Mouse (Mus musculus): ENCODE data around the gene Sh2b3. TPM values are rescaled to one million over a fixed set of nuclear protein-coding genes. Genes with fewer than 3 reads are reported as not detected.

The Sh2b3 gene
- 10.2 and 11.0 TPM in 2 replicates for polyA plus RNA-seq (2014; fragmentation: Nextera tagmentation; extraction: Ambion mirVana)

DNA sequence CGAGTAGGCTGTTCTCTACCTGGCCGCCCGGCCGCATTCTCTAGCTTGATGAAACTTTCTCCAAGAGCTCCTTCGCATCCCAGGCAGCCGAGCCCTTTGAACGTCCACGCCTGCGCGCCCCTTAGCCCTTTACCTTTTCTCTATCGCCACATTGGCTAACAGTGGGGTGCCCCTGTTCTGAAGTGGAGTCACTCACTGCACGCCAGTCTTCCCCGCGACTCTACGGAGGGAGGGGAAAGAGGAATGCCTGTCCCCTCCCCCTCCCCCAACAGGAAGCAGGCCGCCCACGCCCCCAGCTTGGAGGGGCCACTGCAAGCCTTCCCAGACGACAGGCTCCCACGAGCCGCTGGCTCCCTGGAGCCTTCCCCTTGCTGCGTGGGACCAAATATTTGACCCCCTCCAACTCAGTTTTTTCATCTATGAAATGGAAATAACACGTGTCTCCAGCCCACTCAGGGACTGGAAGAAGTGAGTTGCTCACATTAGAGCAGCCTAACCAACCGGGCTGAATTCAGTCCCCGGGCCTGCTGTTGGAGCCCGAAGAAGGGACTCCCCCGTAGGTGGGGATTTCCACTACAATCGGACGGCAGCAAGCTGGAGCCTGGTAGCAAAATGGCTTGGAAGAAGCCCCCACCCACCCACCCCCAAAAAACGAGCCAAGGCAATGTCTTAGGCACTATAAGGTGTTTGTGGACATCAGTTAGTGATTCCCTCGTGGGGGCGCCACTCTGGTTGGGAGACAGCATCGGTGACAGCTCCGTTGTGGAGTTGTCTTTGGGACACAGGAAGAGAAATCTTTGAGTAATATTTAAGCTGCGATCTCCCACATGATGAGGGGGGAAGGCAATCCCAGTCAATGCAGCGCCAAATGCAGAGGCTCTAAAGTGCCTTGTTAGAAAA lies at the start of gene Sh2b3:
Gene Sh2b3, minus strand, starts transcription at position 206 of the 900 bp plus-strand sequence.
- H3K4me1 ChIP-seq (ENCODE audit: control insufficient read depth, insufficient read depth, low read length): peaks cover 35% of the 10 kb centered on the region
- H3K9ac ChIP-seq (ENCODE audit: low read length): peak within 1 kb of the TSS; percentile 64
- H3K4me3 ChIP-seq (ENCODE audit: low read depth, low read length): peak within 1 kb of the TSS; percentile 74
- peaks cover 11% of the 10 kb centered on the region; the same call in 1 of the 2 replicates for H3K27me3 ChIP-seq (ENCODE audit: control insufficient read depth, insufficient read depth, low read length)
- H3K36me3 ChIP-seq (ENCODE audit: control insufficient read depth, insufficient read depth, low read length): no peaks in the 10 kb centered on the region
- ATAC-seq (ENCODE audit: insufficient number of reproducible peaks, low FRiP score, low TSS enrichment, low read depth) (peak; percentile 4; the same call in 1 of the 2 replicates), DNase-seq (ENCODE audit: low spot score) (no peak)
- H3K4me2 ChIP-seq (ENCODE audit: low read depth, severe bottlenecking): peak within 1 kb of the TSS; percentile 97
- under 1% methylated on average over 35 of the region's 35 CpGs for WGBS
- H3K27ac ChIP-seq (replicated peaks; ENCODE audit: low read depth, low read length): peak within 1 kb of the TSS; percentile 23; the same call in 1 of the 2 replicates
- H3K9me3 ChIP-seq (ENCODE audit: control insufficient read depth, low read length): no peaks in the 10 kb centered on the region

DNA sequence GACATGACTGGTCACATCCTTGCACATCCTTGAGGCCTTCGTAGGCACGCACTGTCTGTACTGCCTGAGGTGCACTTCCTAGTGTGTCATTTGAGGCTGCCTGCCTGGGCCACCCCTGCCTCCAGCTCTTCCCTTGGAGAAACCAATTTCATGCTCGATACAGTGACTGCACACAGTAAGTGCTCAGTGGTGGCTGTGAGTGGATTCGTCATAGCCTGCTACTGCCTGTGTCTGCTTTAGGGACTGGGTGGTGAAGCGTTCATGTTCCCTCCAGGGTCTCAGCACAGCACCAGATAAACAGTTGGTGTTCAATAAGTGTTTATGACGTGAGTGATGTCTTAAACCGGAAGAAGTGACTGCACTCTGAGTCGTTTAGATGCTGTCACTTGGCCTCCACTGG lies 45.9 kb upstream of the Sh2b3 start:
- 67% methylated on average over 8 of the region's 8 CpGs for WGBS
- ATAC-seq (ENCODE audit: insufficient number of reproducible peaks, low FRiP score, low TSS enrichment, low read depth): no peak

GRCm38 (mm10) chr5:121879211-121879610 lies 41.8 kb upstream of the Sh2b3 start:
- Histone ChIP-seq H3K4me3 (ENCODE audit: low read depth, low read length) (no peak overlapping the region), H3K27ac (replicated peaks; ENCODE audit: low read depth, low read length) (no peak overlapping the region), H3K36me3 (ENCODE audit: control insufficient read depth, insufficient read depth, low read length) (no peaks in the 10 kb centered on the region), H3K9ac (ENCODE audit: low read length) (no peak overlapping the region), H3K27me3 (ENCODE audit: control insufficient read depth, insufficient read depth, low read length) (no peaks in the 10 kb centered on the region), H3K9me3 (ENCODE audit: control insufficient read depth, low read length) (no peaks in the 10 kb centered on the region), H3K4me1 (ENCODE audit: control insufficient read depth, insufficient read depth, low read length) (no peaks in the 10 kb centered on the region), H3K4me2 (ENCODE audit: low read depth, severe bottlenecking) (no peak overlapping the region)
- 64% methylated on average over 6 of the region's 6 CpGs for whole genome bisulfite sequencing
- no peak for ATAC-seq (ENCODE audit: insufficient number of reproducible peaks, low FRiP score, low TSS enrichment, low read depth)
- DNase-seq (ENCODE audit: low spot score): peak; percentile 60

More for the DNA sequence above, 45.9 kb upstream of the Sh2b3 start:
- Histone ChIP-seq H3K4me1 (ENCODE audit: control insufficient read depth, insufficient read depth, low read length) (no peaks in the 10 kb centered on the region), H3K9me3 (ENCODE audit: control insufficient read depth, low read length) (no peaks in the 10 kb centered on the region; the same call in 1 of the 2 replicates), H3K27ac (replicated peaks; ENCODE audit: low read depth, low read length) (no peak overlapping the region), H3K4me2 (ENCODE audit: low read depth, severe bottlenecking) (no peak overlapping the region), H3K9ac (ENCODE audit: low read length) (no peak overlapping the region), H3K4me3 (ENCODE audit: low read depth, low read length) (no peak overlapping the region), H3K27me3 (ENCODE audit: control insufficient read depth, insufficient read depth, low read length) (no peaks in the 10 kb centered on the region), H3K36me3 (ENCODE audit: control insufficient read depth, insufficient read depth, low read length) (no peaks in the 10 kb centered on the region)
- no peak for DNase-seq (ENCODE audit: low spot score)

GRCm38 (mm10) chr5:121878703-121879102 lies 41.3 kb upstream of the Sh2b3 start:
- H3K4me2 ChIP-seq (ENCODE audit: low read depth, severe bottlenecking): no peak overlapping the region
- H3K9me3 ChIP-seq (ENCODE audit: control insufficient read depth, low read length): no peaks in the 10 kb centered on the region
- 87% methylated on average over 17 of the region's 17 CpGs for WGBS
- H3K36me3 ChIP-seq (ENCODE audit: control insufficient read depth, insufficient read depth, low read length): no peaks in the 10 kb centered on the region
- no peak for DNase-seq (ENCODE audit: low spot score)
- H3K9ac ChIP-seq (ENCODE audit: low read length): no peak overlapping the region
- no peaks in the 10 kb centered on the region for H3K4me1 ChIP-seq (ENCODE audit: control insufficient read depth, insufficient read depth, low read length)
- H3K27ac ChIP-seq (replicated peaks; ENCODE audit: low read depth, low read length): no peak overlapping the region
- no peak overlapping the region for H3K4me3 ChIP-seq (ENCODE audit: low read depth, low read length)
- ATAC-seq (ENCODE audit: insufficient number of reproducible peaks, low FRiP score, low TSS enrichment, low read depth): no peak
- H3K27me3 ChIP-seq (ENCODE audit: control insufficient read depth, insufficient read depth, low read length): no peaks in the 10 kb centered on the region

DNA sequence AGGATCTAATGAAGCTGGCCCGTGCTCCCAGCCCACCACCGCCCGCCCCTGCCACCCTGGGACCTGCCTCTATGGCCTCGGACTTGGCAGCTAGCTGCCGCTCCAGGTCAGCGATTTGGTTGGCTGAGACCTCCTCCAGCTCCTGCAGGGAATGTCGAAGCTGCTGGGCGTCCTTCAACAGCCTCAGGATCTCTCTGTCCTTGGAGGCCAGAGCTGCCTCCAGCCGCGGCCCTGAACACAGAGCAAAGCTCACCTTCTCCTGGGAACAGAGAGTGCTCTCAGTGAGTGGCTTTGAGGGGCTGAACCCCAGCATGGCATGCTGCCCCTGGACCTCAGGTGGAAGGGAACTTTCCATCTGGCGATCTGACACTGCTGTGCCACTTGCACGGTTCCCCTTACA lies 39.5 kb upstream of the Sh2b3 start:
- no peaks in the 10 kb centered on the region for H3K36me3 ChIP-seq (ENCODE audit: control insufficient read depth, insufficient read depth, low read length)
- H3K27me3 ChIP-seq (ENCODE audit: control insufficient read depth, insufficient read depth, low read length): no peaks in the 10 kb centered on the region
- no peak overlapping the region for H3K4me3 ChIP-seq (ENCODE audit: low read depth, low read length)
- no peak overlapping the region for H3K4me2 ChIP-seq (ENCODE audit: low read depth, severe bottlenecking)
- no peaks in the 10 kb centered on the region for H3K4me1 ChIP-seq (ENCODE audit: control insufficient read depth, insufficient read depth, low read length)
- no peak overlapping the region for H3K27ac ChIP-seq (replicated peaks; ENCODE audit: low read depth, low read length)
- WGBS: 84% methylated on average over 12 of the region's 12 CpGs
- ATAC-seq (ENCODE audit: insufficient number of reproducible peaks, low FRiP score, low TSS enrichment, low read depth) (no peak), DNase-seq (ENCODE audit: low spot score) (no peak)
- no peaks in the 10 kb centered on the region for H3K9me3 ChIP-seq (ENCODE audit: control insufficient read depth, low read length)
- H3K9ac ChIP-seq (ENCODE audit: low read length): no peak overlapping the region

- Histone ChIP-seq H3K27me3 (ENCODE audit: control insufficient read depth, insufficient read depth, low read length) (no peaks in the 10 kb centered on the region), H3K4me1 (ENCODE audit: control insufficient read depth, insufficient read depth, low read length) (no peaks in the 10 kb centered on the region), H3K9me3 (ENCODE audit: control insufficient read depth, low read length) (no peaks in the 10 kb centered on the region), H3K4me3 (ENCODE audit: low read depth, low read length) (no peak overlapping the region), H3K27ac (replicated peaks; ENCODE audit: low read depth, low read length) (no peak overlapping the region), H3K4me2 (ENCODE audit: low read depth, severe bottlenecking) (no peak overlapping the region), H3K9ac (ENCODE audit: low read length) (no peak overlapping the region), H3K36me3 (ENCODE audit: control insufficient read depth, insufficient read depth, low read length) (no peaks in the 10 kb centered on the region)
- ATAC-seq (ENCODE audit: insufficient number of reproducible peaks, low FRiP score, low TSS enrichment, low read depth): no peak
- 85% methylated on average over 12 of the region's 12 CpGs for WGBS
- no peak for DNase-seq (ENCODE audit: low spot score)
Measured at GRCm38 (mm10) chr5:121875041-121875440, 37.6 kb upstream of the Sh2b3 start.

- WGBS: 6% methylated on average over 4 of the region's 4 CpGs
- DNase-seq (ENCODE audit: low spot score) (peak; percentile 95), ATAC-seq (ENCODE audit: insufficient number of reproducible peaks, low FRiP score, low TSS enrichment, low read depth) (0 out of 2 replicates have a peak, but pooled peaks have one; percentile 24)
- no peak overlapping the region for H3K4me2 ChIP-seq (ENCODE audit: low read depth, severe bottlenecking)
- no peak overlapping the region for H3K27ac ChIP-seq (replicated peaks; ENCODE audit: low read depth, low read length)
- H3K36me3 ChIP-seq (ENCODE audit: control insufficient read depth, insufficient read depth, low read length): no peaks in the 10 kb centered on the region
- no peaks in the 10 kb centered on the region for H3K27me3 ChIP-seq (ENCODE audit: control insufficient read depth, insufficient read depth, low read length)
- no peak overlapping the region for H3K9ac ChIP-seq (ENCODE audit: low read length)
- no peaks in the 10 kb centered on the region for H3K4me1 ChIP-seq (ENCODE audit: control insufficient read depth, insufficient read depth, low read length)
- H3K4me3 ChIP-seq (ENCODE audit: low read depth, low read length): no peak overlapping the region
- no peaks in the 10 kb centered on the region for H3K9me3 ChIP-seq (ENCODE audit: control insufficient read depth, low read length)
Measured at GRCm38 (mm10) chr5:121872158-121872557, 34.7 kb upstream of the Sh2b3 start.

GRCm38 (mm10) chr5:121871515-121872030 lies 34.1 kb upstream of the Sh2b3 start:
- ATAC-seq (ENCODE audit: insufficient number of reproducible peaks, low FRiP score, low TSS enrichment, low read depth): no peak
- no peaks in the 10 kb centered on the region for H3K4me1 ChIP-seq (ENCODE audit: control insufficient read depth, insufficient read depth, low read length)
- no peak for DNase-seq (ENCODE audit: low spot score)
- H3K36me3 ChIP-seq (ENCODE audit: control insufficient read depth, insufficient read depth, low read length): no peaks in the 10 kb centered on the region
- H3K4me2 ChIP-seq (ENCODE audit: low read depth, severe bottlenecking): no peak overlapping the region
- no peak overlapping the region for H3K4me3 ChIP-seq (ENCODE audit: low read depth, low read length)
- H3K9me3 ChIP-seq (ENCODE audit: control insufficient read depth, low read length): no peaks in the 10 kb centered on the region
- no peak overlapping the region for H3K9ac ChIP-seq (ENCODE audit: low read length)
- WGBS: 87% methylated on average over 13 of the region's 13 CpGs
- no peak overlapping the region for H3K27ac ChIP-seq (replicated peaks; ENCODE audit: low read depth, low read length)
- no peaks in the 10 kb centered on the region for H3K27me3 ChIP-seq (ENCODE audit: control insufficient read depth, insufficient read depth, low read length)
